Mouse (Mus musculus) left cerebral cortex, postnatal 25 days (tissue): Measurements from ENCODE around the gene Kcnip1. TPM values are rescaled to one million over a fixed set of nuclear protein-coding genes. Genes with fewer than 3 reads are reported as not detected.
A peak's percentile ranks its signal among the peaks of the same experiment; 100 is the strongest.

Source experiments
- DNase-seq, 2 experiments: peaks; one replicate each; pipeline ENCODE4 v3.0.0; 2022; ENCODE audit warnings: low spot score in 2 of 2, mixed read lengths in 1 of 2
- intact Hi-C: fragments of 180-260 bp; cut with DNase I; formaldehyde crosslinking; loops from one replicate; pipeline ENCODE4 v1.15.1; 2025
- total RNA-seq, 2 experiments: library from RNA; stranded (reverse); gene quantifications; 2 replicates each; pipeline ENCODE4 v1.2.3; 2021

Kcnip1 gene
- total RNA-seq, 2 experiments from 2014 or later, result 29.8 to 32.3 TPM

DNA sequence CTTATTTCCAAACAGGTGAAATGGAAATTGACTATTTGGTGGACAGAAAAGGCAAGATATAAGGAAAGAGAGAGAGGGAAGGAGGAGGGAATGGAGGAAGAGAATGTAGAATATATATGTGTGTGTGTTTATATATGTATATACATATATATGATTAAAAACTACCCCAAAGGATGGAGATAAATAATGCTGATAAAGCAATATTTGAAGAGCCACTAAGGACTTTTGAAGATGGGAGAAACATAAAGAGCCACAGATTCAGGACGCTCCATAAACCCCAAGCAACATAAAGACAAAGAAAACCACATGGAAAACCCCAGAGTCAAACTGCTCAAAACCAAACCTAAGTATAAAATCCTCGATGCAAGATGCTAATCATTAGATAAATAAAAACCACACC, 338.5 kb downstream of the Kcnip1 start:
- intact Hi-C loops, result no loop called here

DNA sequence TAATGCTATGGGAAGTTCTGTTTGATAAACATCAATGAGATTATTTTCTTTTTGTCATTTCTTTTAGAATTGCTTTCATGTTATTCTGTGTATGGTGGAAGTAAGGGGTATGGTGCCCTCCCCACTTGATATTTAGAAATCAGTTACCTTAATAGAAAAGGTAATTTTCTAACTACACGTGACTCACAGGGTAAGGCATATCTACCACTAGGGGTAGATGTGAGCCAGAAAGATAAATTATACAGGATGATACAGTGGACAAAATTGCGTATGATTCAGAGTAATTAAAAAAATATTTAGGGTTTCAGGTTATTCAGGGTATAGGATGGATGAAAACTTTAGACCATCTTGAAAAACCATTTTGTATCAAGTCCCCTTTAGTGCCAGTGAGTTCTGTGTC, 343.6 kb downstream of the Kcnip1 start:
- intact Hi-C loops, result no loop called here
- no peak for DNase-seq

More for the DNA sequence above, 338.5 kb downstream of the Kcnip1 start:
- no peak for DNase-seq

DNA sequence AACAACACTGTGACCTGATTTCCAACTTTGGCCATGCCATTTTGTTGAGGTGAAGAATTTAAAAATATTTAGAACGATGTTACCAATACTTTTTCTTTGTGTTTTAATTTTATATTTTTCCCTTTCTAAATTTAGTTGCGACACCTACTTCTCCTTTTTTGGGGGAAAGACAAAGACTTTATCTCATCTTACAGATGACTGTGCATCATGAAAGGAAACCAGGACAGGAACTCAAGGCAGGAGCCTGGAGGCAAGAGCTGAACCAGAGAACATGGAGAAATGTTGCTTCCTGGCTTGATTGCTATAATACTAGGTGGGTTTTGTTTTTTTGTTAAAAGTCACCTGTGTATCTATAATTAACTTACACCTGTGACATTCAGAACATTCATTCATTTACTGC, 355.8 kb downstream of the Kcnip1 start:
- no peak for DNase-seq
- intact Hi-C loops, result no loop called here

DNA sequence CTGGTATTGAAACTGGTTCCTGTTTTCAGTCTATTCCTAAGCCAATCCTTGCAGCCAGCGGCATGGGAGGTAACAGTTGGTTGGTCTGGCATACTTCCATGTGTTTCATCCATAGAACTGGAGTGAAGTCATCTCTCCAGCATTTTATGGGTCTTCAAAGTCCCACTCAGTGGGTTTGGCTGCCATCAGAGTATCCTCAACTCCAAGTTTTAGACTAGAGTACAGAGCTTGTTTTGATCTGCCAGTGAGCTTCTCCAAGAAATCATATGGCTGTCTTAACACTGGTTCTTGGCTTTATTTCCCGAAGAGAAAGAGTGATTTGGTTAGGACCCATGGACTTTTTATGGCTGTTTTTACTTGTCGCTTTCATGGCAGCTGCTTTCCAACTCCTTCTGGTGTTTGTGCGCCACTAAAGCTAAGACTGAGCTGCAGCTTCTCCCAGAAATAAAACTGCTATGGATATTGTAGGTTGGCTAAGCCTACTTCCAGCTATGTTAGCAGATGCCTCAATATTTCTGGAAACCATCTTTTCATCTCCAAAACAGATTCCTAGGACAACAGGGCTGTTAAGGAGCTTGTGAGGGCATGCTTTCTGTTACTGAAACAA, 365.7 kb downstream of the Kcnip1 start:
- peak; percentile 10 to 87 for DNase-seq

GRCm38 (mm10) chr11:33614218-33614617, 378.7 kb downstream of the Kcnip1 start:
- peak; percentile 69 to 75 for DNase-seq
- intact Hi-C loops, result loop anchor here (1.0 to 10.0 kb wide), 3 partner anchors 44 to 437 kb away; no protein-coding TSS in a partner anchor

More for the DNA sequence above, 365.7 kb downstream of the Kcnip1 start:
- intact Hi-C loops, result loop anchor here (5.0 kb wide), 1 partner anchor 75 kb away; no protein-coding TSS in a partner anchor

GRCm38 (mm10) chr11:33607784-33608183, 385.2 kb downstream of the Kcnip1 start:
- DNase-seq, result no peak
- intact Hi-C loops, result no loop called here

DNA sequence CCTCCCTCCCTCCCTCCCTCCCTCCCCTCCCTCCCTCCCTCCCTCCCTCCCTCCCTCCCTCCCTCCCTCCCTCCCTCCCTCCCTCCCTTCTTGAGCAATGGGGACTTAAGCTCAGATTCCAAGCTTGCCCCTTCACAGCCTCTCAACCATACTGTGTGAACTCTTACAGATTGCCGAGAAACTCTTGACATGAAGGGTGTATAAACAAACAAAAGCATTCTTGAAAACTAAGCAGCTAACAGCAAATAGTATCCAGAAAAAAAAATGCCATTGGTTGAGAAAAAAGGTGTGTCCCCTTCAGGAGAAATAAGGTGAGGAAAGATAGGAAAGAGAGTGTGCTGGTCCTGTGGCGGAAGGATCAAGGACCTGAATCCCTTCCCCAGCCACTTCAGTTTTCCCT, 389.8 kb downstream of the Kcnip1 start:
- intact Hi-C loops, result no loop called here
- DNase-seq, result no peak

DNA sequence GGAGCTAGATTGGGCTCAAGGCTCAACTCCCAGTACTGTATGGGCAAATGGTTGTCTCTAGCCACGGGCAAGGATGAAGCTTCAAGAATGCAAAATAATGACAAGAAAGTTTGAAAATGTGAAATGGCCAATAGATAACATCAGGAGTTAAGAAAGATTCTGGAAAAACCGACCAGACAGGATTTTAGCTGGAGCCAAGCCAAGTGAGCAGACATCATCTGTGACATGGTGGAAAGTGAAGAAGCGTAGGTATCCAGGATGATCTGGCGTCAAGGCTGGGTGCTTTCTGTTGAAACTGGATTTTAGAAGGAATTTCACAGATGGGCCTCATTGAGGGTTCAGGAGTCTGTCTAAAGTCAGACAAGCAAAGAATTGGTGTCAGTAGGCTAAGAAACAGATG, 394.0 kb downstream of the Kcnip1 start, which contains the start of gene D130052B06Rik:
TSS of gene D130052B06Rik (plus strand) at position 317 of the 400 bp plus-strand sequence.
- no peak for DNase-seq
- intact Hi-C loops, result no loop called here

- intact Hi-C loops, result no loop called here
- DNase-seq, result no peak
Measured at GRCm38 (mm10) chr11:33596655-33597054, 396.3 kb downstream of the Kcnip1 start.

- no peak for DNase-seq
- intact Hi-C loops, result no loop called here
Measured at GRCm38 (mm10) chr11:33592826-33593225, 400.1 kb downstream of the Kcnip1 start.

GRCm38 (mm10) chr11:33590771-33591170, 402.2 kb downstream of the Kcnip1 start:
- intact Hi-C loops, result no loop called here
- no peak for DNase-seq

DNA sequence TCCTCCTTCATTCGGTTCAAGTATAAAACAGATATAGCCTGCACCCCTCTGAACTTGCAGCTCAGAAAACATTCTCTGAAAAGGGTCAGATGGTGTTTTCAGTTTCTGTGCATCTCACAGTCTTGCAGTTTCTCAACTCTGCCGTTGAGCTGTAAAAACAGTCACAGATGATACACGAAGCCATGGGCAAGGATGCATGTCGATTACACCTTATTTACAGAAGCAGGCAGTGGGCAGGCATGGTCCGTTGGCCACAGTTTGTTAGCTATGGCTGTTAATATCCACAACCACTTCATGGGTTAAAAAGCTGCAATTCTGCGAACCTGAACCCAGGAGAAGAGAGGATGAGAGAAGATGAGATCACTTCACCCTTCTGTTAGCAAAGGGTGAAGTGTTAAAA, 406.3 kb downstream of the Kcnip1 start:
- intact Hi-C loops, result no loop called here

GRCm38 (mm10) chr11:33579621-33580020, 413.3 kb downstream of the Kcnip1 start:
- intact Hi-C loops, result no loop called here
- DNase-seq, result no peak

More for the DNA sequence above, 406.3 kb downstream of the Kcnip1 start:
- DNase-seq, result no peak

Other genes with a start within 250 kb of the Kcnip1 start
- gene Kcnmb1, start 30.1 kb downstream of the Kcnip1 start, total RNA-seq, result under 1 TPM in 1 of 2 experiments, not detected in 1; 0.25 TPM
- gene Lcp2, start 53.8 kb upstream of the Kcnip1 start, total RNA-seq, result 1 to 10 TPM; 3.2 to 5.0 TPM
- gene 4930469K13Rik, start 105.4 kb upstream of the Kcnip1 start, total RNA-seq, result not detected
- not detected for gene Foxi1, start 214.9 kb upstream of the Kcnip1 start, total RNA-seq